Mouse (Mus musculus) kidney, adult 2 months (tissue): ENCODE results near the gene Pik3r1. TPM values are rescaled to one million over a fixed set of nuclear protein-coding genes. Genes with fewer than 3 reads are reported as not detected.

Source experiments
- DNase-seq: peaks from one replicate; pipeline ENCODE4 v3.0.0; 2021
- H3K27ac ChIP-seq: fragments of 200-500 bp; 2 replicates; pipeline ENCODE4 v1.5.1; 2012; ENCODE audit warnings: low read depth, low read length, control low read depth, inconsistent platforms; ENCODE audit not compliant: insufficient read depth
- H3K27me3 ChIP-seq: fragments of 200-500 bp; replicated peaks from 2 replicates; pipeline ENCODE4 v1.6.1; 2012; ENCODE audit warnings: mild to moderate bottlenecking, moderate library complexity, low read length, inconsistent platforms; ENCODE audit not compliant: control insufficient read depth, insufficient read depth
- H3K36me3 ChIP-seq: fragments of 200-500 bp; 2 replicates; pipeline ENCODE4 v1.6.1; 2012; ENCODE audit warnings: mild to moderate bottlenecking, moderate library complexity, low read length, inconsistent platforms; ENCODE audit not compliant: control insufficient read depth, insufficient read depth
- H3K4me1 ChIP-seq: fragments of 200-500 bp; 2 replicates; pipeline ENCODE4 v1.6.1; 2011; ENCODE audit warnings: low read length; ENCODE audit not compliant: control insufficient read depth, insufficient read depth
- H3K4me3 ChIP-seq: fragments of 200-500 bp; 2 replicates; pipeline ENCODE4 v1.5.1; 2011; ENCODE audit warnings: mild to moderate bottlenecking, low read depth, low read length, control low read depth; ENCODE audit not compliant: insufficient read depth
- CTCF ChIP-seq: fragments of 200-500 bp; conservative IDR thresholded peaks from 2 replicates; pipeline ENCODE4 v1.5.1; 2011; ENCODE audit warnings: low read depth, mild to moderate bottlenecking, control low read depth, low read length, moderate library complexity, mixed read lengths; ENCODE audit not compliant: insufficient read depth, insufficient read length
- POLR2A ChIP-seq: fragments of 200-500 bp; IDR thresholded peaks from one replicate; pipeline ENCODE4 v1.6.1; 2011; ENCODE audit warnings: low read depth, low read length, control low read depth
- WGBS: fragments of 180-500 bp; shearing (Covaris S2); methylation state at CpG from one replicate; pipeline ENCODE4 v1.1.7; 2018; 5-methylcytosine and 5-hydroxymethylcytosine counted together
- polyA plus RNA-seq: library from polyadenylated mRNA; depleted of rRNA; stranded (reverse); fragments of >200 nt; gene quantifications from 2 replicates; pipeline ENCODE4 v1.2.3, GENCODE M21; 2012; rRNA removed

Pik3r1 gene
- 17.1 and 21.2 TPM in 2 replicates for polyA plus RNA-seq

DNA sequence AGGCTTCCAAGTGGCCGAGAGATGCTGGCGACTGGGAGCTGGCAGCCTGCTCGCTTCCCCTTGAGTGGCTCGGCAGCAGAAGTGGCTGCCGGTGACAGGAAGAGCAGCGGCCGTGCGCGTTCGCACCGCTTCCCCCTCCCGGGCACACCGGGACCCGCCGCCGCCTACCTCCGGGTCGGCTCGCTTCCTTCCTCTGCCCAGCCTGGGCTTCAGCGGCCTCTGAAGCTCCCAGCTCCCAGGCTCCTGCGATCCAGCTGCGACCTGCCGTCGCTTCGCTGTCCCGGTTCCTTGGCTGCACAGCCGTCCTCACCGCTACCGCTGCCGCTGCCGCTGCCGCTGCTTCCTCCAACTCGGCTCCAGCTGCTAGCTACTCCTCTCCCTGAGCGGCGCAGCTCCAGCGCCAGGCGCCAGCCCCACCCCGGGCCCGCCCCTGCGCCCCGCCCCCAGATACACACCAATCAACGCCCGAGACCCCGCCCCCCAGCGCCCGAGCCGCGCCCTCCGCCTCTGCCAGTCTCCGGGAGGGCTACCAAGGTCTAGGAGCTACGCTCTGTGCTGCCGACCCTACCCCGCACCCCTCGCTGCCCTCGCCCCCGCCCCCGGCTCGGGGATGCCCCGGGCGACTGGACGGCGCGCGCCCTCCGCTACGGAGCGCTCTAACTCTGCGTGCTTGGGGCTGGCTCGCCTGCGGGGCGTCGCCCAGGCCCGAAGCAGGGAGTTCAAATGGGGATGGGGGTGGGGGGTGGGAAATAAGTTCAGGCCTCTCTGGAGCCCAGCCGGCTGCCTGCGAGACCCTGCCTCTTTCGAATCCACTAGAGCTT, at the start of gene Pik3r1:
TSS of gene Pik3r1 (minus strand) at position 409 of the 821 bp plus-strand sequence.
- H3K27ac ChIP-seq: peak within 1 kb of the TSS; percentile 96
- no peaks in the 10 kb centered on the region for H3K27me3 ChIP-seq
- peak within 1 kb of the TSS; percentile 99 for H3K4me3 ChIP-seq
- H3K36me3 ChIP-seq: no peaks in the 10 kb centered on the region
- peaks cover 18% of the 10 kb centered on the region for H3K4me1 ChIP-seq
- WGBS: 1% methylated on average over 74 of the region's 76 CpGs
- peak; percentile 98 for DNase-seq
- no peak for TF ChIP-seq CTCF
- TF ChIP-seq POLR2A: peak; percentile 95

DNA sequence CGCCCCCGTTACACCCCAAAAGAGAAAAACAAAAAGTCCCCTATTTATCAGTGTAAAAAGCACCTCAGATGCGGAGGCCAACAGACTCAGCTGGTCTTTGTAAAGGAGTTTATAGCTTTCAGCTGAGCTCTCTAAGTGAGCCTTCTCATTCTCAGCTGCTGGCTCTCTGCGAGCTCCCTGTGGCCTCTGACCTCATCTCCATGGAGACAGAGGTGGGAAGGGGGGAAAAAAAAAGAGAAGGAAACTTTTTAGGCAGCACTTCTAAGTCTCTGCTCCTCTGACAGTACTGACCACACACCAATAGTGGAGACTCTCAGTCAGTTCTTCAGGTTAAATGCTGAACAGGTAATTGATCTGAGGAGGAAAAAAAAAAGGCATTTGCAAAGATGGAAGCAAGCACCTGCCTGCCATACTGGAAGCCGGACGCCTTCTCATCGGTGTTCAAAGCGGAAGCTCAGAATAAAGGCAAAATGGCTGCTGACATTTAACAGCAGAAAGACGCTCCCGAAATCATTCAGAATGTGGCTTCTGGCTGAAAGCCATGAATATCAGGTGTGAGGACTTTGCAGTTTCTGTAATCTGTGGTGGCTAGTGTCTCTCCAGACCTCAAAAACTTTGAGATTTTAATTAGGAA, 45.4 kb upstream of the Pik3r1 start:
- no peak for DNase-seq
- Histone ChIP-seq H3K4me1 (peaks cover 4% of the 10 kb centered on the region; the same call in 1 of the 2 replicates), H3K36me3 (no peaks in the 10 kb centered on the region), H3K4me3 (no peak overlapping the region), H3K27ac (no peak overlapping the region), H3K27me3 (no peaks in the 10 kb centered on the region)
- TF ChIP-seq POLR2A (no peak), CTCF (no peak)
- WGBS: 57% methylated on average over 10 of the region's 10 CpGs

DNA sequence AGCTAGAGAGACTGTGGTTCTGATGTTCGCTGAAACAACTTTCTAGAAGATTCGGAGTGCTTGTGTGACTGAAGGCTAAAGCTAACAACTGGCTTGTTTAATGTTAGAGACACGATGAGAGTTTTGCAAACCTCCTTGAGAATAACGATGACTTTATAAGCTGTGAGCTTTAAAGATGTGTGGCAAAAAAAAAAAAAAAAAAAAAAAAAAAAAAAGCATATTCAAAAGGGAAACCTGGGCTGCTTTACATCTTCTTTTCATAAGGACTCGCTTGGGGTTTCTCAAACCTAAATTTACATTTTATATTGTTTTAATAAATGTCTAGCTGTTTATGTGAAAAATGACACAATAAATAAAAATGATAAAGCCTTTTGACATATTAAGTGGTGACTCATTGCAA, 44.3 kb upstream of the Pik3r1 start:
- Histone ChIP-seq H3K36me3 (no peaks in the 10 kb centered on the region), H3K4me3 (no peak overlapping the region), H3K4me1 (peaks cover 4% of the 10 kb centered on the region; the same call in 1 of the 2 replicates), H3K27ac (peak overlapping the region; percentile 26; the same call in 1 of the 2 replicates), H3K27me3 (no peaks in the 10 kb centered on the region)
- 63% methylated on average over 5 of the region's 5 CpGs for WGBS
- DNase-seq: no peak
- TF ChIP-seq POLR2A (no peak), CTCF (no peak)

DNA sequence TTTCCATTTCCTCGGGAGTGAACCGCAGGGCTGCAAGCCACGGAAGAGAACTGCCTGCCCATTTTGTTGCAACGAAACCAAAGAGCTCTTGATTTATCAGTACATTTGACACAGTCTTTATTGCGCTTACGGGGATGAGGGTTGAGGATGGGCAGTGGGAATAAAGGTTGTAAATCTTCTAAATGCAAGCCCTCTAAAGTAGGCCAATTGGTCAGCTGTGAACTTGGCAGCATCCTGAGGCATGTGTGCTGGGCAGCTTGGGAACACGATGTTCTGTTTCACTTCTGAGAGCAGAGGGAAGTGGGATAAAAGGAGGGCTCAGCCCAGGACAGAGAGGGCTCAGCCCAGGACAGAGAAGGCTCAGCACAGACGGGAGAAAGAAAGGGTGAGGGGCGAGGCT, 43.9 kb upstream of the Pik3r1 start:
- peak overlapping the region; percentile 26; the same call in 1 of the 2 replicates for H3K27ac ChIP-seq
- TF ChIP-seq POLR2A (no peak), CTCF (no peak)
- DNase-seq: peak; percentile 74
- no peaks in the 10 kb centered on the region for H3K36me3 ChIP-seq
- H3K27me3 ChIP-seq: no peaks in the 10 kb centered on the region
- H3K4me3 ChIP-seq: no peak overlapping the region
- 47% methylated on average over 9 of the region's 9 CpGs for WGBS
- peaks cover 4% of the 10 kb centered on the region; the same call in 1 of the 2 replicates for H3K4me1 ChIP-seq

DNA sequence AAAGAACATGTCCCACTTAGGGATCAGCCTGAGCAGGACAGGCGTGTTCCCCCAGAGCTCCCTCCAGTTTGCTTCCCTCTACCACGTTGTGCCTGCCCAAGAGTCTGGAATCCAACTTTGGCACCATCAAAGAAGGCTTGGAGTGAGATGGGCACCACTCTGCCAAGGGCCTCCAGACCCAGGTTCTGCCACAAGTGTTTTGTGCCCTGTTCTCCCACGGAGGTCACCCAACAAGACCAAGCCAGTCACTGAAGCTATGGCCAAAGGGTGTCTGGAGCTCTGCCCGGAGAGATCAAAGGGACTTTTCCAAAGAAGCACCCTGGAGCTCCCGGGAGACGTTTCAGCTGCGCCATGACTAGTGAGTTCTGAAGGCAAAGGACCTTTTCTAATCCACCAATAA, 42.6 kb upstream of the Pik3r1 start:
- Histone ChIP-seq H3K4me3 (no peak overlapping the region), H3K36me3 (no peaks in the 10 kb centered on the region), H3K4me1 (peaks cover 4% of the 10 kb centered on the region; the same call in 1 of the 2 replicates), H3K27me3 (no peaks in the 10 kb centered on the region), H3K27ac (no peak overlapping the region)
- 69% methylated on average over 7 of the region's 7 CpGs for WGBS
- no peak for TF ChIP-seq CTCF
- TF ChIP-seq POLR2A: no peak
- DNase-seq: peak; percentile 88

DNA sequence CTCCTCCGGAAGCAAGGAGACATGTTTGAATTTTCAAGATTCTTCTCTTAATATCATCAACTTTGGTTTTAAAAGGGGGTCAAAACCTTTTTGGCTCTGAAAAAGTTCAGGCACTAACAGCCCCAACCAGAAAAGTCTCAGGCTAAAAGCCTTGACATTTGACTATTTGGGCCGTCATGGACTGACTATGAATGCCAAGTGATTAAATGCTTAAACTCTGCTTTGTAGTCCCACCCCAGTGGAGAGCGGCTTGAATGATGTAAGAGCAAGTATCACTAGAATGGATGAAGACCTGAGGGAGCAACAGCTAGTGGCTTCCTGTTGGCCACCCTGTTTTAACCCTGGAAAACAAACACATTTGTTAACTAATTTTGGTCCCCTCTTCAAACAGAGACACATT, 41.8 kb upstream of the Pik3r1 start:
- Histone ChIP-seq H3K4me3 (no peak overlapping the region), H3K27me3 (no peaks in the 10 kb centered on the region), H3K36me3 (no peaks in the 10 kb centered on the region), H3K27ac (no peak overlapping the region), H3K4me1 (peaks cover 4% of the 10 kb centered on the region; the same call in 1 of the 2 replicates)
- 83% methylated on average over 3 of the region's 3 CpGs for WGBS
- TF ChIP-seq POLR2A: no peak
- peak; percentile 47 for DNase-seq

DNA sequence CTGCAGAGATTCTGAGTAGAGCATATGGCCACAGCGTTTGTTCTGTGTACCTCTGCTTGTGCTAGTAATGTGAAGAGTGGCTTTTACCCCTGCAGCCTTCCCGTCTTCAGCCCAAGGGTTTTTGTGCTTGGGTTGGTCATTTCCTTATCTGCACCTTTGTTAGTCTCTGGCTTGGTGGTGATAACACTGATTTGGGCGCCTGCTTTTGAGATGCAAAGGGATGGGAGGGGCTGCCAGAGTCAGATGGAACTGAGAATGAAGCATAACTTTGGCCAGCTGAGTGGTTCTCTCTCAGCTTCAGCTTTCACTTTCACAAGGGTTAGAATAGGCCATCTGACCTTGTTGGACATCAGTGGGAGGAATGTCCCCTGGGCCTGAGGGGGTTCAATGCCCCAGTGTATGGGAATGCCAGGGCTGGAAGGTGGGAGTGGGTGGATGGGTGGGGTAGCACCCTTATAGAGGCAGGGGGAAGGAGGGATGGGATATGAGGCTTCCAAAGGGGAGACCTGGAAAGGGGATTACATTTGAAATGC, 37.6 kb upstream of the Pik3r1 start:
- TF ChIP-seq POLR2A (no peak), CTCF (no peak)
- no peak for DNase-seq
- H3K27ac ChIP-seq: no peak overlapping the region
- WGBS: 80% methylated on average over 3 of the region's 3 CpGs
- no peaks in the 10 kb centered on the region for H3K36me3 ChIP-seq
- no peak overlapping the region for H3K4me3 ChIP-seq
- peaks cover 2% of the 10 kb centered on the region; the same call in 1 of the 2 replicates for H3K4me1 ChIP-seq
- H3K27me3 ChIP-seq: no peaks in the 10 kb centered on the region
